Mouse (Mus musculus) layer of hippocampus, postnatal 25 days (tissue): Measurements from ENCODE around the gene Zfp61. TPM values are rescaled to one million over a fixed set of nuclear protein-coding genes. Genes with fewer than 3 reads are reported as not detected.
A peak's percentile ranks its signal among the peaks of the same experiment; 100 is the strongest.

Experiments used
- DNase-seq, 2 experiments: peaks; one replicate each; pipeline ENCODE4 v3.0.0; 2022; ENCODE audit warnings: mixed read lengths in 2 of 2, low spot score in 1 of 2; ENCODE audit errors: extremely low spot score in 1 of 2
- microRNA-seq, 2 experiments: library from miRNA; unstranded; fragments of <30 nt; microRNA quantifications; one replicate each; pipeline ENCODE4 v1.2.0; 2021
- total RNA-seq, 2 experiments: library from RNA; stranded (reverse); gene quantifications; 2 replicates each; pipeline ENCODE4 v1.2.3; 2021

The Zfp61 gene
- total RNA-seq, 2 experiments from 2014 or later: 24.1 to 27.5 TPM

DNA sequence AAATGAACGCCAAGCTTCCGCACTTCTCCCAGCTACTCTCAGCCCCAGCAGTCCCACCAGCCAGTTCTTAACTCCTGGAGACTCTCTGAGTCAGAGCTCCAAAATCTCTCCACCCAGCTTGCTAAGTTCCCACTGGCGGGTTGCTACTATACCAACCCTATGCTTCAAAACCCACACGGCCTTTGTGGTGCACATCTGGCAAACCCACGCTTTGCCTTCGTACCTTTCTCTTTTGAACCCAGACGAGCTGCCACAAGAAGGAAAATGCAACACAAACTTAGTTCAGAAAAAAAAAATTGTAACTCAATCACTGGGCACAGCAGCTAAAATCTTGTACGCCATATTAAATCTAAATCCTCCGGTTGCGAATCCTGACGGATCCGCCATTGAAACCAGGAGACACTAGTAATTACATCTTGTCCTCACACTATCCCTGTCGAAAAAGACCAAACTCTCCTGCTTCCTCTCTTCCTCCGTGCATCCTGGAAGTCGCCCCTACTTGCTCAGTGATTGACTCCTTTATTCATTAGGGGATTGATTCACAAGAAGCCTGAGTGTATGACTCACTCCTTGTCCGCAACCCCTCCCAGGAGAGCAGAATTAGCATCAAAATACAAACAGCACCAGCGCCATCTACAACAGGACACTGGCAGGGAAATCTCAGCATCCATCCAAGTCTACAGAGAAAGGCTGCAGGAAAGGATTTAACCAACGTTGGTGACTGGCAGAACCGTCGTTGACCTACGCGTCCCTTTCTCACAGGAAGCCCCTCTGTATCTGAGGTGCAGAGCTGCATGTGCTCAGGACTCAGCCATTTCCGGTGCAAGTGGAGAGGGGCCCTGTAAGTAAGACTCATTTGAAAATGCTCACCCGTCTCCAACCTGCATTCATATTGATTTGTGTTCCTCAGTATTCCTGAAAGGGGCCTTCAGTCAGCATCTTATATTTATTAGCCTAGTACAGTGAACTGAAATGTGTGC is 32.6 kb downstream of the Zfp61 start:
- no peak for DNase-seq

DNA sequence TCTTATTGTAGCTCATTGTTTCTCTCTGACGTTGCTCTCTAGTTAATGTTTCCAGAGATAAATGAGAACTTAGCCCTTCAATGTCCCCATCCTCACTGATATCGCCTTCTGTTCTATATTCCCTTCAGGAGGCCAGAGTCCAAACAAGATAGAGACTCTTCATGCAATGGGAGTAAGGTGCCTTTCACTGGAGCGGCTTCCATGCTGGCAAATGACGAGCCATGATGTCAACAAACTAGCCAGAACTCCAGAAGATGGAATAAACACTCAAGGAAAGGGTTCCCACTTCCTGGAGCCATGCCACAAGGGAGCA is 41.1 kb downstream of the Zfp61 start:
- DNase-seq: no peak

DNA sequence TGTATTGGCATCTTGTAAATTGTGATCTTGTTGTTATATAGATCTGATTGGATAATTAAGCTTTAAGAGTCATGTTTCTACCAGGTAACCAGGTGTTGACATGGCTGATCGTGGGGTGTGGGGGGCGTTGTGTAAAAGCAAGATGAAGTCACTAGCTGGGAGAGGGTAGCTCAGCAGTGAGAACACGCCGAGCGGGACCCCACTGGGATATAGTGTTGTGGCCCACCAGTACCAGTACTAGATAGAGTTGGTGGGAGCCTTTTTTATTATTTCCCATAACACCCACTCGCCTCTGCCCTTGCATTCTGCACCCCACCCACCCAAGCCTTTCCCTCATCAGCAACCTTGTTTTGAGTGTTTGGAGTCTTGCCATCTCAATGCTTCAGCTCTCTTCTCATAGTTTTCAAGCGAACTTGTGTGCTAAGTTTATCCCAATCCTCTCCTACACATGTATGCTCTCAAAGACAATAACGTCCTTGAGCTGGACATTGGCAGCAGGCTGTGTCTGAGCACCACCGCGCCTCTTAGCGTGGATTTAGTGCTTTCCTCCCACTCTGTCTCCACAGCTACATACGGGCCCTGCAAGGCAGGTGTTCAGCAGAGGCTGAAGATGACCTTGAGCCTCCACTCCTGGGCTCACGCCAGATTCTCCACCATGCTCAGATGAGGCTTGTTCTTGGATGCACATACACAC is 41.6 kb downstream of the Zfp61 start:
- DNase-seq: no peak

DNA sequence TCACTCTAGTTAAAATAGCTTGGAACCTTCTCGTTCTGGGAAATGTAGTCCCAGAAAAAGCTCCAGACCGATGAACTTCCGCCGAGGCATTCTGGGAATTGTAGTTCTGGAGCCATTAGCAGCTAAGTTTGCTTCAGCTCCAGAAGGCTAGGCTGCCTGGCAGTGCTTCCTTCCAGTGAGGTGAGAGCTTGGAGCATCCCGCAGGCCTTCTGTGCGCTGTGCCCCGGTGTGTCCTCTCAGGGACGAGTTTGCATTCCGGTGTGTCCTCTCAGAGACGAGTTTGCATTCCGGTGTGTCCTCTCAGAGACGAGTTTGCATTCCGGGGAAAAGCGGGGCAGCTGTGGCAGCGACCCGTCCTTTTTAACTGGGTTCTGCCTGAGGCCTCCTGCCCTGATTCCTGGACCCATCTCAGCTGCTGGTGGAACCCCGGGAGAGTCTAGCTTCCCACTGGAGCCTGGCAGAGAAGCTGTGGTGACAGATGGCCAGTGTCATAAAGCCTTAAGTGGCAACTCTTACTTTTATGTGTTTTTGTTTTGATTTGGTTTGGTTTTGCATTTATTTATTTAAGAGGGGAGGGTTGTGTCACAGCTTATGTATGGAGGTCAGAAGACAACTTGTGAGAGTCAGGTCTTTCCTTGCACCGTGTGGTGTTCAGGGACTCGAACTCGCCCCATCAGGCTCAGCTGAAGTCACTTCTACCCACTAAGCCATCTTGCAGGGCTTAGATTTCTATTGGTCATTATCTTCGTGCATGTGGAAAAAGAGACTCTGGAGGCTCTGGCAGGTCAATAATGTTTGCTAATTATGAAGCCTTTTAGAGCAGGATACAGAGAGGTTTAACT is 46.2 kb downstream of the Zfp61 start, which contains the start of gene Zfp108:
TSS of gene Zfp108 (plus strand) at position 162 of the 842 bp plus-strand sequence.
- DNase-seq: peak; percentile 68 to 78

DNA sequence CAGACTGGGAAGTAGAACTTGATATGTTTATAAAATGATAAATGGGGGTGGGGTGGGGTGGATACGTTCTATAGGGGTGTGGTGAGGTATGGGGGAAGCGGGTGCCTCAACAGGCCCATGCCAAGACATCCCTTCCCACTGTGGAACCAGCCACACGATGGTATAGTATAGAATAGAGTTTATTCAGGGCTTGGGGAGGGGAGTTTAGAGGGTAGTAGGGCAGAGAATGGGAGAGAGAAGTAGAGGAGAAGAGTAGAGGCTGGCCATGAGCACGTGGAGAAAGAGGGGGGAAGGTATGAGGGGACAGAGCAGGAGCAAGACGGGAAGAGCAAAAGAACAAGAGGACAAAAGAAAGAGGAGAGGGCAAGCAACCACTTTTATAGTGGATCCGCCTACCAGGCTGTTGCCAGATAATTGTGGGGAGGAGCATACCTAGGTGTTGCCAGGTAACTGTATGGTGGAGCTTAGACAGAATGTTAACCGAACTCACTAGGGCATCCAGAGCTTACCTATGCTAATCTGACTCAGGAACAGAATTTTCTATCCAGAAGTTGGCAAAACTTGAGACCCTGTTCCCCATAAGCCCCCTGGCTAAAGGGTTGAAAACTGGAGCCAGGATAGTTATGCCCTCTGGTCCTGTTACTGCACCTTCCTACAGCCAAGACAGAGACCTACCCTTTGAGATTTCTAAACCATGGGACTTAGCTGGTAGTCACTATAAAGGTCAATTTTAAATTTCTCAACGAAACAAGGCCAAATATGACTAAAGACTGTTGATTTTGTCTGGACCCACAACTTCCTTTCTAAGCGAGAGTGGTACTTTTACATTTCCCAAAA is 47.0 kb downstream of the Zfp61 start:
- DNase-seq: no peak

Small RNA genes lying within 50 kb of the gene (microRNA-seq; reads per million reads assigned to microRNA genes)
- 0 reads per million in 2 experiments for gene Gm27592

Other genes starting within 250 kb of the Zfp61 start
- not detected for gene Vmn1r183, start 248.0 kb downstream of the Zfp61 start, total RNA-seq
- 10 to 100 TPM; 37.5 to 37.8 TPM for gene Zfp180, start 219.3 kb downstream of the Zfp61 start, total RNA-seq
- 10 to 100 TPM in 1 of 2 experiments, 1 to 10 TPM in 1; 7.9 to 11.1 TPM for gene Zfp112, start 188.9 kb downstream of the Zfp61 start, total RNA-seq
- gene Zfp235, start 167.1 kb downstream of the Zfp61 start, total RNA-seq: 10 to 100 TPM; 19.7 to 23.1 TPM
- 1 to 10 TPM; 3.6 to 3.9 TPM for gene Zfp114, start 126.2 kb downstream of the Zfp61 start, total RNA-seq
- gene Zfp111, start 89.8 kb downstream of the Zfp61 start, total RNA-seq: 10 to 100 TPM in 1 of 2 experiments, 1 to 10 TPM in 1; 8.8 to 11.3 TPM
- gene Zfp109, start 63.7 kb downstream of the Zfp61 start, total RNA-seq: 1 to 10 TPM; 8.5 to 9.0 TPM
- 1 to 10 TPM; 7.7 to 8.1 TPM for gene Zfp108, start 46.4 kb downstream of the Zfp61 start, total RNA-seq
- 10 to 100 TPM; 12.5 to 13.2 TPM for gene Zfp93, start 30.8 kb downstream of the Zfp61 start, total RNA-seq
- gene Zfp94, start 15.4 kb upstream of the Zfp61 start, total RNA-seq: 10 to 100 TPM; 12.5 to 15.0 TPM
- not detected for gene Tescl, start 32.7 kb upstream of the Zfp61 start, total RNA-seq
- gene Lypd5, start 48.0 kb upstream of the Zfp61 start, total RNA-seq: not detected
- gene Kcnn4, start 69.0 kb upstream of the Zfp61 start, total RNA-seq: under 1 TPM; 0.27 to 0.47 TPM
- gene Smg9, start 98.4 kb upstream of the Zfp61 start, total RNA-seq: 10 to 100 TPM; 32.9 to 37.9 TPM
- gene Irgc1, start 151.1 kb upstream of the Zfp61 start, total RNA-seq: not detected
- 1 to 10 TPM in 1 of 2 experiments, under 1 TPM in 1; 0.40 to 1.0 TPM for gene Plaur, start 161.3 kb upstream of the Zfp61 start, total RNA-seq
- gene Cadm4, start 180.8 kb upstream of the Zfp61 start, total RNA-seq: 100 to 1,000 TPM; 156 to 179 TPM
- gene Zfp428, start 205.8 kb upstream of the Zfp61 start, total RNA-seq: 10 to 100 TPM; 39.8 to 45.0 TPM
- not detected for gene AC161166.1, start 211.2 kb upstream of the Zfp61 start, total RNA-seq
- 10 to 100 TPM; 69.0 to 71.9 TPM for gene Irgq, start 229.5 kb upstream of the Zfp61 start, total RNA-seq
- not detected for gene Pinlyp, start 244.9 kb upstream of the Zfp61 start, total RNA-seq
- 10 to 100 TPM; 34.8 to 43.0 TPM for gene Xrcc1, start 245.1 kb upstream of the Zfp61 start, total RNA-seq